Mouse (Mus musculus): ENCODE results near the gene Ldhd. TPM values are rescaled to one million over a fixed set of nuclear protein-coding genes. Genes with fewer than 3 reads are reported as not detected.

The Ldhd gene
- total and polyA plus RNA-seq, 3 experiments, result 0.04 TPM; not detected in 2

DNA sequence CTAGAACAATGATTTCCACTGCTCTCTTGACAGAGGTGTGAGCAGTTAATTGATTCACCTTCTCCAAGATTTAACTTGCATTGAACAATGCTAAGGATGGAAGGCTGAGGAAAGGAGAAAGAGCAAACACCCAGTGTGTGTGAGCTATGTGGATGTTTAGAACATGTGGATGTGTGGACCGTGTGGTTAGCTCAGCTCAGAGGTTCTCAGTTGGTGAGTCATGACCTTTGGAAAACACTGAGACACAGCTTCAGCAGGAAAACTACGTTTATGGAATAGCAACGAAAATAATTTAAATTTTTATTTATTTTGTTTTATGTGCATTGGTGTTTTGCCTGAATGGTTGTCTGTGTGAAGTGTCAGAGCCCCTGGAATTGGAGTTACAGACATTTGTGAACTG is 40.0 kb downstream of the Ldhd start:
- H3K9me3 ChIP-seq (replicated peaks; ENCODE audit: insufficient read depth, low read length), result no peaks in the 10 kb centered on the region
- no peaks in the 10 kb centered on the region for H3K27me3 ChIP-seq (ENCODE audit: control insufficient read depth in 1 of 2, insufficient read depth in 2 of 2, low read length in 2 of 2)
- peaks cover 0 to 29% of the 10 kb centered on the region in 2 experiments; a peak in 2 of 4 replicates for H3K36me3 ChIP-seq (ENCODE audit: control insufficient read depth in 1 of 2, insufficient read depth in 2 of 2, low read length in 2 of 2)
- no peak overlapping the region for H3K4me3 ChIP-seq (ENCODE audit: control insufficient read depth in 1 of 2, insufficient read depth in 1 of 2, low read depth in 2 of 2, low read length in 2 of 2)
- no peak for TF ChIP-seq USF2 (IDR thresholded peaks at IDR 0.05; ENCODE audit: borderline replicate concordance in 1 of 2, insufficient read depth in 1 of 2, low read depth in 1 of 2, low read length in 2 of 2)
- no peak for TF ChIP-seq CHD2 (IDR thresholded peaks at IDR 0.05; ENCODE audit: low read length)
- TF ChIP-seq MYC (IDR thresholded peaks at IDR 0.05; ENCODE audit: low read depth, low read length), result no peak
- no peak for TF ChIP-seq RAD21 (IDR thresholded peaks at IDR 0.05; ENCODE audit: low read depth, low read length)
- no peak for TF ChIP-seq MAX (IDR thresholded peaks at IDR 0.05; ENCODE audit: low read length)
- TF ChIP-seq ZC3H11A (IDR thresholded peaks at IDR 0.05; ENCODE audit: low read depth, low read length), result no peak
- no peak for TF ChIP-seq EP300 (IDR thresholded peaks at IDR 0.05; ENCODE audit: low read depth in 1 of 2, low read length in 2 of 2)
- TF ChIP-seq TBP (IDR thresholded peaks at IDR 0.05; ENCODE audit: low read depth, low read length), result no peak
- no peak overlapping the region for H3K9ac ChIP-seq (ENCODE audit: control insufficient read depth, low read depth, low read length, poor library complexity, severe bottlenecking)
- DNase-seq (ENCODE audit: low read depth, low spot score), result no peak
- peaks cover 21 to 31% of the 10 kb centered on the region in 2 experiments for H3K4me1 ChIP-seq (ENCODE audit: control insufficient read depth in 1 of 2, insufficient read depth in 2 of 2, low read length in 2 of 2)
- no peak overlapping the region for H3K27ac ChIP-seq (ENCODE audit: control insufficient read depth, low read depth, low read length)
- H3K79me2 ChIP-seq (ENCODE audit: control insufficient read depth, insufficient read depth, low read length, poor library complexity), result peaks cover 5% of the 10 kb centered on the region

- Histone ChIP-seq H3K27me3 (ENCODE audit: control insufficient read depth in 1 of 2, insufficient read depth in 2 of 2, low read length in 2 of 2) (no peaks in the 10 kb centered on the region), H3K79me2 (ENCODE audit: control insufficient read depth, insufficient read depth, low read length, poor library complexity) (peaks cover 2% of the 10 kb centered on the region), H3K4me1 (ENCODE audit: control insufficient read depth in 1 of 2, insufficient read depth in 2 of 2, low read length in 2 of 2) (peaks cover 11 to 17% of the 10 kb centered on the region in 2 experiments), H3K36me3 (ENCODE audit: control insufficient read depth in 1 of 2, insufficient read depth in 2 of 2, low read length in 2 of 2) (peaks cover 0 to 21% of the 10 kb centered on the region in 2 experiments; a peak in 2 of 4 replicates), H3K9me3 (replicated peaks; ENCODE audit: insufficient read depth, low read length) (no peaks in the 10 kb centered on the region), H3K9ac (ENCODE audit: control insufficient read depth, low read depth, low read length, poor library complexity, severe bottlenecking) (no peak overlapping the region), H3K4me3 (ENCODE audit: control insufficient read depth in 1 of 2, insufficient read depth in 1 of 2, low read depth in 2 of 2, low read length in 2 of 2) (0 out of 4 replicates have a peak overlapping the region, but pooled peaks of 1 of the 2 experiments have one; percentile 1), H3K27ac (ENCODE audit: control insufficient read depth, low read depth, low read length) (peak overlapping the region; percentile 76)
- DNase-seq (ENCODE audit: low read depth, low spot score), result no peak
- TF ChIP-seq MXI1 (IDR thresholded peaks at IDR 0.05; ENCODE audit: low read depth, low read length) (no peak), MAFK (IDR thresholded peaks at IDR 0.05; ENCODE audit: borderline replicate concordance, low read depth, low read length) (no peak), ZNF384 (IDR thresholded peaks at IDR 0.05; ENCODE audit: low read depth, low read length) (no peak), POLR2AphosphoS5 (IDR thresholded peaks at IDR 0.05; ENCODE audit: borderline replicate concordance, low read depth, low read length) (no peak), RCOR1 (IDR thresholded peaks at IDR 0.05; ENCODE audit: low read depth, low read length) (no peak), MEF2A (IDR thresholded peaks at IDR 0.05; ENCODE audit: extremely low read depth, insufficient replicate concordance, low read depth, low read length, poor library complexity, severe bottlenecking) (no peak), RAD21 (IDR thresholded peaks at IDR 0.05; ENCODE audit: low read depth, low read length) (no peak), JUND (IDR thresholded peaks at IDR 0.05; ENCODE audit: low read depth, low read length) (no peak), ZC3H11A (IDR thresholded peaks at IDR 0.05; ENCODE audit: low read depth, low read length) (no peak), KAT2A (conservative IDR thresholded peaks at IDR 0.05; ENCODE audit: low read depth, low read length) (no peak), NRF1 (IDR thresholded peaks at IDR 0.05; ENCODE audit: insufficient read depth, low read depth, low read length, poor library complexity, severe bottlenecking) (no peak), ETS1 (IDR thresholded peaks at IDR 0.05; ENCODE audit: low read depth, low read length) (no peak), TCF12 (IDR thresholded peaks at IDR 0.05; ENCODE audit: low read depth, low read length) (no peak), CTCF (IDR thresholded peaks at IDR 0.05 in 2 of 3, conservative IDR thresholded peaks at IDR 0.05 in 1 of 3; ENCODE audit: control insufficient read depth in 1 of 3, insufficient read depth in 1 of 3, low read depth in 2 of 3, low read length in 3 of 3, poor library complexity in 1 of 3, severe bottlenecking in 1 of 3) (no peak), CHD2 (IDR thresholded peaks at IDR 0.05; ENCODE audit: low read length) (no peak), ZKSCAN1 (IDR thresholded peaks at IDR 0.05; ENCODE audit: low read depth, low read length) (no peak), MYC (IDR thresholded peaks at IDR 0.05; ENCODE audit: low read depth, low read length) (no peak), CHD1 (IDR thresholded peaks at IDR 0.05; ENCODE audit: low read depth, low read length) (no peak)
These were observed 41.8 kb downstream of the Ldhd start for GRCm38 (mm10) chr8:111588336-111588735.

Data from MEL (cell line).